Mouse (Mus musculus): ENCODE measurements around the gene Pomc. TPM values are rescaled to one million over a fixed set of nuclear protein-coding genes. Genes with fewer than 3 reads are reported as not detected.

Pomc gene
- 1.2 to 2.1 TPM (median 1.7 TPM) in 4 replicates for total RNA-seq (2023)

DNA sequence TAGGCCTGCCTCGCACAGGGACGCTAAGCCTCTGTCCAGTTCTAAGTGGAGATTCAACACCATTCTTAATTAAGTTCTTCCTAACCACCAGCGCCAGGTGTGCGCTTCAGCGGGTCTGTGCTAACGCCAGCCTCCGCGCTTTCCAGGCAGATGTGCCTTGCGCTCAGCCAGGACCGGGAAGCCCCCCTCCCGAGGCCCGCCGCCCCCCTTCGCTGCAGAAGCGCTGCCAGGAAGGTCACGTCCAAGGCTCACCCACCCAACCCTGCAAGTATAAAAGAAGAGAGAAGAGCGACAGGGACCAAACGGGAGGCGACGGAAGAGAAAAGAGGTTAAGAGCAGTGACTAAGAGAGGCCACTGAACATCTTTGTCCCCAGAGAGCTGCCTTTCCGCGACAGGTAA, at the start of gene Pomc:
Gene Pomc, plus strand, starts transcription at position 301 of the 400 bp plus-strand sequence.

Other genes with a start within 250 kb of the Pomc start
- 67.8 to 85.1 TPM (median 74.6 TPM) in 4 replicates for gene Dnmt3a, start 148.9 kb upstream of the Pomc start, total RNA-seq (2023)
- gene Efr3b, start 84.0 kb downstream of the Pomc start, total RNA-seq (2023), result 0.15 to 0.52 TPM in 2 of 4 replicates, not detected in the others
- 13.6 to 21.3 TPM (median 15.5 TPM) in 4 replicates for gene Dnajc27, start 127.6 kb downstream of the Pomc start, total RNA-seq (2023)
- 8.6 to 12.2 TPM (median 9.9 TPM) in 4 replicates for gene Adcy3, start 178.2 kb downstream of the Pomc start, total RNA-seq (2023)